Mouse (Mus musculus): ENCODE measurements around the gene Inmt.

The Inmt gene

GRCm38 (mm10) chr6:55171638-55172037 lies 3.2 kb downstream of the Inmt start:
- in situ Hi-C loops (cut with MboI, MseI) = no loop called here

- in situ Hi-C loops (cut with MboI, MseI) = loop anchor here (5.0 kb wide), 1 partner anchor 153 kb away; no protein-coding TSS in a partner anchor
These were observed 5.0 kb downstream of the Inmt start for GRCm38 (mm10) chr6:55169818-55170217.

- in situ Hi-C loops (cut with MboI, MseI) = loop anchor here (5.0 kb wide), 1 partner anchor 150 kb away; no protein-coding TSS in a partner anchor
These were observed 7.9 kb downstream of the Inmt start for GRCm38 (mm10) chr6:55166777-55167463.

- in situ Hi-C loops (cut with MboI, MseI) = no loop called here
These were observed 11.7 kb downstream of the Inmt start for GRCm38 (mm10) chr6:55163046-55163584.

GRCm38 (mm10) chr6:55161311-55161761 lies 13.5 kb downstream of the Inmt start:
- in situ Hi-C loops (cut with MboI, MseI) = no loop called here

- in situ Hi-C loops (cut with MboI, MseI) = no loop called here
These were observed 15.6 kb downstream of the Inmt start for GRCm38 (mm10) chr6:55159256-55159655.

- in situ Hi-C loops (cut with MboI, MseI) = no loop called here
These were observed 22.6 kb downstream of the Inmt start for GRCm38 (mm10) chr6:55152226-55152625.

GRCm38 (mm10) chr6:55146138-55146537 lies 28.7 kb downstream of the Inmt start:
- in situ Hi-C loops (cut with MboI, MseI) = no loop called here

- in situ Hi-C loops (cut with MboI, MseI) = no loop called here
These were observed 29.6 kb downstream of the Inmt start for GRCm38 (mm10) chr6:55145285-55145684.

GRCm38 (mm10) chr6:55138343-55138742 lies 36.5 kb downstream of the Inmt start:
- in situ Hi-C loops (cut with MboI, MseI) = no loop called here

GRCm38 (mm10) chr6:55133425-55133824 lies 41.4 kb downstream of the Inmt start:
- in situ Hi-C loops (cut with MboI, MseI) = no loop called here

GRCm38 (mm10) chr6:55132794-55133193 lies 42.0 kb downstream of the Inmt start, which contains the start of gene Crhr2:
TSS of gene Crhr2 (minus strand) at chr6:55133016.
- in situ Hi-C loops (cut with MboI, MseI) = no loop called here

GRCm38 (mm10) chr6:55131301-55131700 lies 43.5 kb downstream of the Inmt start:
- in situ Hi-C loops (cut with MboI, MseI) = no loop called here

GRCm38 (mm10) chr6:55130631-55131030 lies 44.2 kb downstream of the Inmt start:
- in situ Hi-C loops (cut with MboI, MseI) = no loop called here

- in situ Hi-C loops (cut with MboI, MseI) = no loop called here
These were observed 46.5 kb downstream of the Inmt start for GRCm38 (mm10) chr6:55128391-55128790.

- in situ Hi-C loops (cut with MboI, MseI) = no loop called here
These were observed 48.3 kb downstream of the Inmt start for GRCm38 (mm10) chr6:55126576-55126975.

GRCm38 (mm10) chr6:55123056-55123455 lies 51.8 kb downstream of the Inmt start:
- in situ Hi-C loops (cut with MboI, MseI) = no loop called here
